Mouse (Mus musculus) limb, embryonic 14.5 days (tissue): ENCODE measurements at regions not wholly inside any gene's neighbourhood (a gene's known extent, or its start where the extent isn't known, plus 50 kb on each side); places are given as distances from the start of the nearest gene placed in this dataset.

ENCODE experiments used
- ATAC-seq: fragments of 200-750 bp; cut with Nextera tagmentation; 2 replicates; pipeline ENCODE4 v1.8.0; 2017; ENCODE audit warnings: low read depth, moderate number of reproducible peaks, moderate TSS enrichment; ENCODE audit not compliant: low FRiP score
- DNase-seq: peaks from one replicate; pipeline ENCODE4 v3.0.0-alpha.2; 2015; ENCODE audit warnings: low spot score
- H3K27ac ChIP-seq: fragments of 300-500 bp; sonication (generic); replicated peaks from 2 replicates; pipeline ENCODE4 v1.5.1; 2014; ENCODE audit warnings: low read depth, mild to moderate bottlenecking, low read length, moderate library complexity, mixed read lengths
- H3K27me3 ChIP-seq: fragments of 300-500 bp; sonication (generic); 2 replicates; pipeline ENCODE4 v1.6.1; 2014; ENCODE audit warnings: low read length, mixed read lengths; ENCODE audit not compliant: control insufficient read depth, insufficient read depth
- H3K36me3 ChIP-seq: fragments of 300-500 bp; sonication (generic); 2 replicates; pipeline ENCODE4 v1.6.1; 2014; ENCODE audit warnings: mild to moderate bottlenecking, low read length, moderate library complexity, mixed read lengths; ENCODE audit not compliant: control insufficient read depth, insufficient read depth
- H3K4me1 ChIP-seq: fragments of 300-500 bp; sonication (generic); 2 replicates; pipeline ENCODE4 v1.6.1; 2014; ENCODE audit warnings: antibody characterized with exemption, low read length, mixed read lengths; ENCODE audit not compliant: control insufficient read depth, insufficient read depth
- H3K4me2 ChIP-seq: fragments of 300-500 bp; sonication (generic); replicated peaks from 2 replicates; pipeline ENCODE4 v1.6.1; 2014; ENCODE audit warnings: low read depth, mild to moderate bottlenecking, low read length, moderate library complexity; ENCODE audit not compliant: severe bottlenecking
- H3K4me3 ChIP-seq: fragments of 300-500 bp; sonication (generic); replicated peaks from 2 replicates; pipeline ENCODE4 v1.5.1; 2014; ENCODE audit warnings: low read length
- H3K9ac ChIP-seq: fragments of 300-500 bp; sonication (generic); 2 replicates; pipeline ENCODE4 v1.6.1; 2014; ENCODE audit warnings: mild to moderate bottlenecking, low read depth, low read length, moderate library complexity; ENCODE audit not compliant: severe bottlenecking
- H3K9me3 ChIP-seq: fragments of 300-500 bp; sonication (generic); 2 replicates; pipeline ENCODE4 v1.6.1; 2016; ENCODE audit warnings: low read length; ENCODE audit not compliant: control insufficient read depth
- POLR2A ChIP-seq: fragments of 200-500 bp; IDR thresholded peaks from 2 replicates; pipeline ENCODE4 v1.8.0; 2012; ENCODE audit warnings: inconsistent platforms, mild to moderate bottlenecking, moderate library complexity, borderline replicate concordance; ENCODE audit not compliant: insufficient read depth, insufficient read length; ENCODE audit errors: extremely low read depth
- WGBS: fragments of 180-500 bp; shearing (Covaris S2); extraction: QIAGEN DNeasy Blood & Tissue Kit; methylation state at CpG from one replicate; pipeline ENCODE4 v1.1.7; 2014; 5-methylcytosine and 5-hydroxymethylcytosine counted together

DNA sequence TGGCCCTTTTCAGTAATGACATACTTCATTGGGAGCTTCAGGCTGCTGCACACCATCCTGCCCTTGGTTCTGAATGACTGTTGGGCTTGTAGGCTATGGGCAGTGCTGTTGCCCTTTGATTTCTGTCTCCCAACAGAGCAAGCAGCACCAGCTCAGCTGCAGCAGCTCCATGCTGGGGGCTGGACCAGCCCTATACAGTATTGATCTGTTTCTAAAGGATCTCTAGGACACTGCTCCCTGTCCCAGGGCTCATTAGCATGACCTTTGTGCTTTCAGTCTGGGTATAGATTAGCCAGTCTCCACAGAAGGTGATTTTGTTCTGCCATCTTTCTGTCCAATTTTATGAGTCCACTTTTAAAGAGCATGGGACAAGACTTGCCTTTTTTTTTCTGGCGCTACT lies 60.3 kb upstream of the Fam181b start:
- DNase-seq (no peak), ATAC-seq (no peak)
- no peaks in the 10 kb centered on the region for H3K9me3 ChIP-seq
- H3K36me3 ChIP-seq, result no peaks in the 10 kb centered on the region
- WGBS, result 76% methylated on average over 1 of the region's 1 CpGs
- no peak overlapping the region for H3K4me2 ChIP-seq
- no peak overlapping the region for H3K27ac ChIP-seq
- no peaks in the 10 kb centered on the region for H3K27me3 ChIP-seq
- H3K9ac ChIP-seq, result no peak overlapping the region
- H3K4me1 ChIP-seq, result no peaks in the 10 kb centered on the region
- no peak for TF ChIP-seq POLR2A
- H3K4me3 ChIP-seq, result no peak overlapping the region

DNA sequence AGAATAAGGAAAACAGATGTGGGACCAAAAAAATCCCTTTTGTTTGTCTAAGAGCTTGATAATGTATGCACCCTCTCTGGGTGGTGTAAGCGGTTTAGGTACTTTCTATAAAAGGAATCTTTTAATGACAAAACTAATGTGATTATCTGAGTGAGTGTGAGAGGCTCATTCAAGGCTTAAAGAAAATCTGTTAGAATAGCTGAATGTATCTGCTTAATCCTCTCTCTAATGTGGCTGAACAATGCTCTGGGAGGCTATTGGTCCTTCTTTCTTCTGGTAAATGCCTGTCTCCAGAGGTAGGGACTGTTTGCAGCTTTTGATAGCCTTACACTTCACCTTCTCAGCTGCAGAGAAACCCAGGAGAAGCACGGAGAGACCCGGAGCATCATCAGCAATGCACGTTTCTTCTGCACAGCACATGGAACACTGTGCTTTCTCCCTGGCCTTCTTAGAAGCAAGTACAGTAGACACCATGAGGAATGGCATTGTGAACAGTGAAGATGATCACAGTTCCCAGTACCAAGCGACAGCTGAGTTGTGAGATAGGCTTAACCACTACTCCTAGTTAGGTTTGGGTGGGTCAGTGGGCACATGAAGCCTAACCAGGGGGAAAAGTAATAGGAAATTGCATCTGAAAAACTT lies 56.1 kb upstream of the Fam181b start:
- Histone ChIP-seq H3K4me1 (no peaks in the 10 kb centered on the region), H3K9me3 (no peaks in the 10 kb centered on the region), H3K36me3 (no peaks in the 10 kb centered on the region), H3K27me3 (no peaks in the 10 kb centered on the region), H3K4me2 (no peak overlapping the region), H3K9ac (no peak overlapping the region), H3K27ac (no peak overlapping the region), H3K4me3 (no peak overlapping the region)
- 69% methylated on average over 5 of the region's 5 CpGs for WGBS
- TF ChIP-seq POLR2A, result no peak
- no peak for ATAC-seq
- DNase-seq, result no peak

GRCm38 (mm10) chr7:93026231-93026630 lies 53.4 kb upstream of the Fam181b start:
- H3K4me1 ChIP-seq, result no peaks in the 10 kb centered on the region
- H3K4me3 ChIP-seq, result no peak overlapping the region
- WGBS, result 38% methylated on average over 4 of the region's 4 CpGs
- H3K4me2 ChIP-seq, result no peak overlapping the region
- H3K27me3 ChIP-seq, result no peaks in the 10 kb centered on the region
- no peak overlapping the region for H3K9ac ChIP-seq
- no peak for DNase-seq
- no peak for TF ChIP-seq POLR2A
- no peaks in the 10 kb centered on the region for H3K9me3 ChIP-seq
- H3K27ac ChIP-seq, result no peak overlapping the region
- H3K36me3 ChIP-seq, result no peaks in the 10 kb centered on the region
- ATAC-seq, result no peak
